Mouse (Mus musculus) embryonic fibroblast, embryonic 13.5 days (primary cell): ENCODE measurements around the gene Bach2. TPM values are rescaled to one million over a fixed set of nuclear protein-coding genes. Genes with fewer than 3 reads are reported as not detected.

Experiments
- H3K27ac ChIP-seq: 2 replicates; pipeline ENCODE4 v1.5.1; 2012; ENCODE audit warnings: low read length, control low read depth, inconsistent platforms; ENCODE audit not compliant: insufficient read depth
- H3K4me1 ChIP-seq: 2 replicates; pipeline ENCODE4 v1.6.1; 2011; ENCODE audit warnings: low read length; ENCODE audit not compliant: control insufficient read depth, insufficient read depth
- H3K4me3 ChIP-seq: 2 replicates; pipeline ENCODE4 v1.5.1; 2011; ENCODE audit warnings: mild to moderate bottlenecking, control low read depth, low read length; ENCODE audit not compliant: insufficient read depth
- CTCF ChIP-seq: IDR thresholded peaks from 2 replicates; pipeline ENCODE4 v1.5.1; 2011; ENCODE audit warnings: mild to moderate bottlenecking, control low read depth, low read length, moderate library complexity, borderline replicate concordance; ENCODE audit not compliant: insufficient read depth
- POLR2A ChIP-seq: IDR thresholded peaks from 2 replicates; pipeline ENCODE4 v1.6.1; 2011; ENCODE audit warnings: low read depth, mild to moderate bottlenecking, control low read depth, low read length, moderate library complexity
- polyA plus RNA-seq: library from polyadenylated mRNA; stranded (reverse); fragments of >200 nt; gene quantifications from 2 replicates; pipeline ENCODE4 v1.2.4, GENCODE M21; 2011; ENCODE audit warnings: low read depth; ENCODE audit not compliant: missing spikeins, insufficient read length

Bach2 gene
- polyA plus RNA-seq, 1 experiment, result 6.7 TPM

GRCm38 (mm10) chr4:32262825-32263684 lies 24.5 kb downstream of the Bach2 start:
- Histone ChIP-seq H3K4me1 (0 out of 2 replicates have a peak, but pooled peaks cover 3% of the 10 kb centered on the region), H3K27ac (no peak overlapping the region), H3K4me3 (no peak overlapping the region)
- TF ChIP-seq POLR2A, result no peak
- TF ChIP-seq CTCF, result no peak

DNA sequence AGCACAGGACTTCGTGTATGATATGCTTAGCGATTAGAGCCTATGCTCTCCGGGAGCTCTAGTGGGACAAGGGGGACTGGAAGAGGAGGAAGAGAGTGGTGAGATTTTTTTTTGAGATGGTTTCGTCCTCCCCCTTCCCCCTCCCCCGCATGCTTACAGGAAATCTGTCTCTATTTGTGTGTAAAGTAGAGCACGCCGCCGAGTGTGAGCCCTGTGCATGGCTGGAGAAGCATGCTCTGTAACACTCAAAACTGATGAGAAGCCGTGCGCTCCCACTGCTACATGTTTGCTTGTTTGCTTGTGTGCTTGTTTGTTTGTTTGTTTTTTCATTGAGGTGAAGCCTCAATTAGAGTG lies 25.1 kb downstream of the Bach2 start:
- H3K27ac ChIP-seq, result no peak overlapping the region
- H3K4me1 ChIP-seq, result 0 out of 2 replicates have a peak, but pooled peaks cover 3% of the 10 kb centered on the region
- TF ChIP-seq POLR2A (no peak), CTCF (no peak)
- no peak overlapping the region for H3K4me3 ChIP-seq

DNA sequence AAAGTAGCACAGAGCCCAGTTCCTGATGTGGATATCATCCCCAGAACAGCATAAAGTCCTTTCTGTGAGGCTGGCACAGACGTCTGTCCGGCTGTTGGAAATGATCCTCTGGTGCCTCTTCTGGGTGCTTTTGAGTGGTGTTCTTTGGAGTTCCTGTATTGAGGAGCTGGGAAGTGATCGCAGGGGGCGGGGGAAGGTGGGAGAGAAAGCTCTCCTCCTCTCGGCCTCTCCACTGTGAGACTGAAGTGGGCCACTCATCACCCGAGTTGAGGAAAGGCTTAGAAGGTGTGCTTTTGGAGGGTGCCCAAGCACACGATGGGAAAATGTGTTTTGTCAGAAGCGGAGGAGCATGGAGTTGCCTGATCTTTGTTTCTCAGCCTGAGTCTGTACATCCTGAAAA lies 26.3 kb downstream of the Bach2 start:
- Histone ChIP-seq H3K27ac (no peak overlapping the region), H3K4me3 (no peak overlapping the region), H3K4me1 (0 out of 2 replicates have a peak, but pooled peaks cover 3% of the 10 kb centered on the region)
- no peak for TF ChIP-seq POLR2A
- TF ChIP-seq CTCF, result no peak

- TF ChIP-seq CTCF, result no peak
- no peak for TF ChIP-seq POLR2A
- Histone ChIP-seq H3K27ac (no peak overlapping the region), H3K4me3 (no peak overlapping the region), H3K4me1 (no peaks in the 10 kb centered on the region)
Observed at GRCm38 (mm10) chr4:32266731-32267130, 28.1 kb downstream of the Bach2 start.

DNA sequence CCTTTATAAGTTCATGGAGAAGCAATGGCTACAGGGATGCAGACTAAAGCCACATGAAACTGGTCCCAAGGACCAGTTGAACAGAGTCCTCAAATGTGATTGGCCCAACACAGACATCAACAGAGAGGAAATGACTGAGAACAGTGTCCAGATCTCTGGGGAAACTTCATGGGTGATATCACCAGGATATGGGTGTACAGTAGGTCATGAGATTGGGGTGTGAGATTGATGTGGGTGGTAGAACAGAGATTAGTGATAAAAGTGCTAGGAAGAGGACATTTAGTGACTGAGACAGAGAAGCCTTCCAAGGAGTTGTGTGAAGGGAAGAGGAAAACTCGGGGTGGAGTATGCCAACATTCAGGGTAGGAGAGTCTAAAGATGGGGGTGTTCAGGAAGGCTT lies 29.4 kb downstream of the Bach2 start:
- no peak for TF ChIP-seq CTCF
- no peak for TF ChIP-seq POLR2A
- no peak overlapping the region for H3K4me3 ChIP-seq
- no peak overlapping the region for H3K27ac ChIP-seq
- H3K4me1 ChIP-seq, result no peaks in the 10 kb centered on the region

GRCm38 (mm10) chr4:32272398-32272797 lies 33.8 kb downstream of the Bach2 start:
- no peak overlapping the region for H3K4me3 ChIP-seq
- no peaks in the 10 kb centered on the region for H3K4me1 ChIP-seq
- H3K27ac ChIP-seq, result no peak overlapping the region
- TF ChIP-seq POLR2A (no peak), CTCF (no peak)

- TF ChIP-seq POLR2A, result no peak
- no peak for TF ChIP-seq CTCF
- H3K4me3 ChIP-seq, result no peak overlapping the region
Observed at GRCm38 (mm10) chr4:32274776-32275294, 36.2 kb downstream of the Bach2 start.

GRCm38 (mm10) chr4:32279842-32280241 lies 41.2 kb downstream of the Bach2 start:
- peaks cover 2% of the 10 kb centered on the region for H3K4me1 ChIP-seq
- H3K27ac ChIP-seq, result peak overlapping the region; percentile 67
- no peak overlapping the region for H3K4me3 ChIP-seq
- no peak for TF ChIP-seq POLR2A
- no peak for TF ChIP-seq CTCF

More at GRCm38 (mm10) chr4:32274776-32275294, 36.2 kb downstream of the Bach2 start:
- Histone ChIP-seq H3K27ac (no peak overlapping the region), H3K4me1 (no peaks in the 10 kb centered on the region)

DNA sequence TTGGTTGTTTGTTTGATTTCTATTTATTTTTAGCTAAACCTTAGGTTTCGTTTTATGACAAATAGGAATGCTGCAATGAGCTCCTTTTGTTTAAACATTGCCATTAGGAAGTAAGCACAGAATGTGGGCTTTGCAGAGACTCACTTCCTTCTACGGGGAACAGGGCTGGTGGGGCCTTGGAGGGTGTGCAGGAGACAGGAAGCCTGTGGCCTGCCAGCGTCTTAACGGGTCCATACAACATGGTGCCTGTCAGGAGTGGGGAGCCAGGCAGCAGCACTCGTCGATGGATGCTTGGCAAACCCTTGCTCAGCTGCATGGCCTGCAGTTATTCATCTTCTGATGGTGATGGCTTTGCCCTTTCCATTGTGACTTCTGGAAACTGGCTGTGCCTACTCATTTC lies 41.8 kb downstream of the Bach2 start:
- H3K4me1 ChIP-seq, result peaks cover 2% of the 10 kb centered on the region
- no peak for TF ChIP-seq CTCF
- no peak for TF ChIP-seq POLR2A
- H3K27ac ChIP-seq, result no peak overlapping the region
- no peak overlapping the region for H3K4me3 ChIP-seq

- no peak for TF ChIP-seq CTCF
- TF ChIP-seq POLR2A, result no peak
- peaks cover 2% of the 10 kb centered on the region for H3K4me1 ChIP-seq
- H3K4me3 ChIP-seq, result no peak overlapping the region
- no peak overlapping the region for H3K27ac ChIP-seq
Observed at GRCm38 (mm10) chr4:32281306-32281705, 42.7 kb downstream of the Bach2 start.
